Mouse (Mus musculus) limb, embryonic 13.5 days (tissue): ENCODE results near the gene Bmpr1b. TPM values are rescaled to one million over a fixed set of nuclear protein-coding genes. Genes with fewer than 3 reads are reported as not detected.

Experiments used
- ATAC-seq: fragments of 200-750 bp; cut with Nextera tagmentation; 2 replicates; pipeline ENCODE4 v1.8.0; 2017; ENCODE audit warnings: low read depth, moderate number of reproducible peaks, moderate TSS enrichment; ENCODE audit not compliant: low FRiP score
- H3K27ac ChIP-seq: fragments of 300-500 bp; sonication (generic); 2 replicates; pipeline ENCODE4 v1.5.1; 2015; ENCODE audit warnings: inconsistent platforms, mild to moderate bottlenecking, moderate library complexity
- H3K27me3 ChIP-seq: fragments of 300-500 bp; sonication (generic); 2 replicates; pipeline ENCODE4 v1.6.1; 2015; ENCODE audit warnings: mild to moderate bottlenecking, inconsistent platforms
- H3K36me3 ChIP-seq: fragments of 300-500 bp; sonication (generic); 2 replicates; pipeline ENCODE4 v1.6.1; 2015; ENCODE audit warnings: inconsistent platforms, mild to moderate bottlenecking, moderate library complexity
- H3K4me1 ChIP-seq: fragments of 300-500 bp; sonication (generic); 2 replicates; pipeline ENCODE4 v1.6.1; 2015; ENCODE audit warnings: inconsistent platforms
- H3K4me2 ChIP-seq: fragments of 300-500 bp; sonication (generic); replicated peaks from 2 replicates; pipeline ENCODE4 v1.6.1; 2015; ENCODE audit warnings: inconsistent platforms, mild to moderate bottlenecking, moderate library complexity
- H3K4me3 ChIP-seq: fragments of 300-500 bp; sonication (generic); 2 replicates; pipeline ENCODE4 v1.5.1; 2015; ENCODE audit warnings: moderate library complexity, mild to moderate bottlenecking, inconsistent platforms
- H3K9ac ChIP-seq: fragments of 300-500 bp; sonication (generic); 2 replicates; pipeline ENCODE4 v1.6.1; 2015; ENCODE audit warnings: mild to moderate bottlenecking, inconsistent platforms
- H3K9me3 ChIP-seq: fragments of 300-500 bp; sonication (generic); 2 replicates; pipeline ENCODE4 v1.6.1; 2016; ENCODE audit warnings: inconsistent platforms
- WGBS: fragments of 180-500 bp; shearing (Covaris S2); methylation state at CpG from one replicate; pipeline ENCODE4 v1.1.7; 2015; 5-methylcytosine and 5-hydroxymethylcytosine counted together
- polyA plus RNA-seq: library from polyadenylated mRNA; unstranded; fragments of >200 nt; fragmentation: Nextera tagmentation; extraction: Ambion mirVana; gene quantifications from 2 replicates; pipeline ENCODE4 v1.2.1, GENCODE M21; 2015

Gene Bmpr1b
- polyA plus RNA-seq, 1 experiment from 2014 or later: 15.6 TPM

GRCm38 (mm10) chr3:141797789-141798188, 371.4 kb downstream of the Bmpr1b start:
- H3K27me3 ChIP-seq: no peaks in the 10 kb centered on the region
- H3K9me3 ChIP-seq: no peaks in the 10 kb centered on the region
- no peak overlapping the region for H3K9ac ChIP-seq
- no peak overlapping the region for H3K4me3 ChIP-seq
- no peak overlapping the region for H3K4me2 ChIP-seq
- WGBS: 40% methylated on average over 1 of the region's 1 CpGs
- peaks cover 11% of the 10 kb centered on the region; the same call in 1 of the 2 replicates for H3K36me3 ChIP-seq
- no peak for ATAC-seq
- peaks cover 3% of the 10 kb centered on the region; the same call in 1 of the 2 replicates for H3K4me1 ChIP-seq
- no peak overlapping the region for H3K27ac ChIP-seq

GRCm38 (mm10) chr3:141797372-141797771, 371.9 kb downstream of the Bmpr1b start:
- H3K36me3 ChIP-seq: peaks cover 11% of the 10 kb centered on the region; the same call in 1 of the 2 replicates
- H3K27ac ChIP-seq: no peak overlapping the region
- H3K27me3 ChIP-seq: no peaks in the 10 kb centered on the region
- no peak for ATAC-seq
- H3K9ac ChIP-seq: no peak overlapping the region
- H3K4me3 ChIP-seq: no peak overlapping the region
- no peak overlapping the region for H3K4me2 ChIP-seq
- peaks cover 3% of the 10 kb centered on the region; the same call in 1 of the 2 replicates for H3K4me1 ChIP-seq
- H3K9me3 ChIP-seq: no peaks in the 10 kb centered on the region

- Histone ChIP-seq H3K9me3 (no peaks in the 10 kb centered on the region), H3K9ac (no peak overlapping the region), H3K36me3 (peaks cover 7% of the 10 kb centered on the region; the same call in 1 of the 2 replicates), H3K27me3 (no peaks in the 10 kb centered on the region), H3K4me1 (peaks cover 10% of the 10 kb centered on the region), H3K4me2 (no peak overlapping the region), H3K4me3 (no peak overlapping the region), H3K27ac (no peak overlapping the region)
- ATAC-seq: no peak
- 67% methylated on average over 3 of the region's 3 CpGs for WGBS
Measured at GRCm38 (mm10) chr3:141794371-141794770, 374.9 kb downstream of the Bmpr1b start.

DNA sequence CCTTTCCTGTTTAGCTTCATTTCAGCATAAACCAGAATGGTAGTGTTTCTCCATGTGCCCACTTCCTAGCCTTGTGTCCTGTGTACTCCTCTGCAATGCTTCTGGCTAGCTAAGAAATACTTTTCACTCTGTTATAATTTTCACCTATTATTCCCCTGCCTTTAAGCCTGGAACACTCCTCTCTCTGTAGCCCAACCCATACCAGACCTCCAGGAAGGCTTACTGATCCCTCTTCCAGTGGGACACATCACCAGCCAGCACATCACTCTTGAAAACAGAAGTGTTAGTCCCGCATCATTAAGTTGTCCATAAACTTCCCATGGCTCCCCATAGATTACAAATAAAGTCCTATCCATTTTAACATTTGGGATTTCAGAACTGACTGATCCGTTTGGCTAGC, 375.5 kb downstream of the Bmpr1b start:
- Histone ChIP-seq H3K9ac (no peak overlapping the region), H3K27me3 (no peaks in the 10 kb centered on the region), H3K4me3 (no peak overlapping the region), H3K4me2 (no peak overlapping the region), H3K36me3 (peaks cover 10% of the 10 kb centered on the region; the same call in 1 of the 2 replicates), H3K9me3 (no peaks in the 10 kb centered on the region), H3K4me1 (peaks cover 13% of the 10 kb centered on the region), H3K27ac (no peak overlapping the region)
- 61% methylated on average over 2 of the region's 2 CpGs for WGBS
- ATAC-seq: no peak

GRCm38 (mm10) chr3:141792106-141792505, 377.1 kb downstream of the Bmpr1b start:
- Histone ChIP-seq H3K4me3 (no peak overlapping the region), H3K9ac (no peak overlapping the region), H3K27ac (peak overlapping the region; percentile 63; the same call in 1 of the 2 replicates), H3K36me3 (peaks cover 10% of the 10 kb centered on the region; the same call in 1 of the 2 replicates), H3K27me3 (no peaks in the 10 kb centered on the region), H3K4me1 (peaks cover 15% of the 10 kb centered on the region), H3K4me2 (no peak overlapping the region), H3K9me3 (no peaks in the 10 kb centered on the region)
- ATAC-seq: peak; percentile 65; the same call in 1 of the 2 replicates
- WGBS: 86% methylated on average over 1 of the region's 1 CpGs

GRCm38 (mm10) chr3:141791026-141791780, 378.0 kb downstream of the Bmpr1b start:
- H3K36me3 ChIP-seq: peaks cover 10% of the 10 kb centered on the region; the same call in 1 of the 2 replicates
- no peaks in the 10 kb centered on the region for H3K9me3 ChIP-seq
- no peak overlapping the region for H3K4me3 ChIP-seq
- WGBS: 36% methylated on average over 8 of the region's 8 CpGs
- H3K9ac ChIP-seq: no peak overlapping the region
- peaks cover 18% of the 10 kb centered on the region for H3K4me1 ChIP-seq
- H3K27me3 ChIP-seq: no peaks in the 10 kb centered on the region
- ATAC-seq: peak; percentile 82; the same call in 1 of the 2 replicates
- no peak overlapping the region for H3K4me2 ChIP-seq
- H3K27ac ChIP-seq: peak overlapping the region; percentile 63

Other genes with a start within 250 kb of the Bmpr1b start
- 19.0 and 21.0 TPM in 2 replicates for gene Pdlim5, start 226.3 kb upstream of the Bmpr1b start, polyA plus RNA-seq